Mouse (Mus musculus): ENCODE results near the gene Nckap5l. TPM values are rescaled to one million over a fixed set of nuclear protein-coding genes. Genes with fewer than 3 reads are reported as not detected.
A peak's percentile ranks its signal among the peaks of the same experiment; 100 is the strongest.

Gene Nckap5l
- total RNA-seq (2015) (4.0 and 9.7 TPM in 2 replicates), total RNA-seq (2017) (0.17 and 2.2 TPM in 2 replicates)

DNA sequence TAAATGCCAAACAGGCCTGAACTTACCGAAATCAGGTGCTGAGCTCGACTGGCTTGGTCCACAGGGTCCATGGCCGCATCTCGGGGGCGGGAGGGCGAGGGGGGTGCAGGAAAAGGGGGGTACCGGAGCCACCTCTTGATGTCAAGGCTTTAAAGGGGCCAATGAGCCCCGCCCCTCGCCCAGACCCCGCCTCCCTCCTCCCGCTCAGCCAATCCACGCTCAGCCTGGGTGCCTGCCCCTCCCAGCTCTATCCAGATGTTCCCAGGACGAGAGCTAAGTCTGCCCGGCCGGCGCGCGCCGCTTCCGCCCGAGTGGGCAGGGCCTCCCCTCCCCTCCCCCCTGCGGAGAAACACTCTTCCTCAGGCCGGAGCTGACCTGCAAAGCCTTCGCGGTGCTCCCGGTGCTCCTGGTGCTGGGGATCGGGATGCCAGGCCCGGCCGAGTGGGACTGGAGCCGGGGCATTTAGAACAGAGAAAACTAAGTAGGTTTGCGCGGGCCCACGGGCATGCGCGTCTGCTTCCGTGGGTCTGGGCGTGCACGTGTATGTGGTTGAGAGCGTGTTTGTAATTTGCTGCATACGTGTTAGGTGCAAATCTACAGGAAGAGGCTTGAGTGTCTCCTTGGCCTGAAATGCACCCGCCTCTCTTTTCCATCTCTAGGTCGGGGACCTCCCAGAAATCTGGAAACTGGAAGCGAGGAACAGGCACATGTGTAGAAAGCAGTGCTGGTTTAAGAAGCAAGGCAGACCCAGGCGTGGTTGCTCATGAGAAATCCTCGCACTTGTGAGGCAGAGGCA is at the start of gene Nckap5l:
Gene Nckap5l, minus strand, starts transcription at position 143 of the 796 bp plus-strand sequence.
- ATAC-seq (replicated peaks; ENCODE audit: poor library complexity): peak; percentile 98

GRCm38 (mm10) chr15:99505324-99506095 is 48.0 kb upstream of the Nckap5l start:
- no peak for ATAC-seq (replicated peaks; ENCODE audit: poor library complexity)

- no peak for ATAC-seq (replicated peaks; ENCODE audit: poor library complexity)
These were observed 45.7 kb upstream of the Nckap5l start for GRCm38 (mm10) chr15:99503256-99503655.

- ATAC-seq (replicated peaks; ENCODE audit: poor library complexity): no peak
These were observed 44.8 kb upstream of the Nckap5l start for GRCm38 (mm10) chr15:99502311-99502831.

- ATAC-seq (replicated peaks; ENCODE audit: poor library complexity): no peak
These were observed 44.0 kb upstream of the Nckap5l start for GRCm38 (mm10) chr15:99501292-99502260.

- ATAC-seq (replicated peaks; ENCODE audit: poor library complexity): peak; percentile 43
These were observed 42.8 kb upstream of the Nckap5l start for GRCm38 (mm10) chr15:99500320-99500719.

DNA sequence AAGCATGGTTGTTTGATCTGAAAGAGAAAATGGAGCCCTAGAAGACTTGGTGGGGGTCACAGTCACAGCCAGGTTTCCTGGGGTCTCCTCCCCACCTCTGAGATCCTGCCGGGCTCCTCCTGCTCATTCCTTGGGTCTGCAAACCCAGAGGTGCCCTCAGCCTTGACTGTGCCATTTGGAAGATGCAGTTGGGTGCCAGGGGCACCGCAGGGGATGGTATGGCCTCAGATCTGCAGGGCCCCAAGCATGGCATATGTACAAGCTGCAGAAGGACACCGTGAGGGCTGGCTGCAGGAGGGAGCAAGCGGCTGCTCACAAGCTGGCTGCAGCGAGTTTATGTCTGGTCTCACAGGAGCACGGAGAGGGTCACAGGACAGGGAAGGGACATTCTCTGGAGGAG is 42.2 kb upstream of the Nckap5l start:
- no peak for ATAC-seq (replicated peaks; ENCODE audit: poor library complexity)

GRCm38 (mm10) chr15:99498781-99499180 is 41.2 kb upstream of the Nckap5l start:
- ATAC-seq (replicated peaks; ENCODE audit: poor library complexity): no peak

DNA sequence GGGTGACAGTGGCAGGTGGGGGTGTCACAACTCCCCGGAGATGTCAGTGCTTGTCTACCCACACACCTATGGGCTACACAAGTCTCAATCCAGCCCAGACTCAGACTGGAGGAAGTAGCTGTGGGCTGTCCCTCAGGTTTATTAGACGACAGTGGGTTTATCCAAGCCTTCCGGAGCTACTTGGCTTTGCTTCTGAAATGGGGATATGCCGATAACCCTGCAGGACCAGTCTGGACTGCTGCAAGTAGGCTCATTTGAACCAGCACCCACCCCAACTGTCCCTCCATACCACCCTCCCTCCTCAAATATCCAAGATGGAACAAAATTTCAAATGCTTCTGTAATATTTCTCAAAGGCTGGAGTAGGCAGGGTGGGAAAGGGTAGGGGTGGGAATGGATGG is 40.8 kb upstream of the Nckap5l start:
- ATAC-seq (replicated peaks; ENCODE audit: poor library complexity): no peak

- peak; percentile 73 for ATAC-seq (replicated peaks; ENCODE audit: poor library complexity)
These were observed 40.1 kb upstream of the Nckap5l start for GRCm38 (mm10) chr15:99497527-99498242.

GRCm38 (mm10) chr15:99497061-99497460 is 39.5 kb upstream of the Nckap5l start:
- peak; percentile 62 for ATAC-seq (replicated peaks; ENCODE audit: poor library complexity)

- ATAC-seq (replicated peaks; ENCODE audit: poor library complexity): 0 out of 2 replicates have a peak, but pooled peaks have one; percentile 37
These were observed 27.2 kb upstream of the Nckap5l start for GRCm38 (mm10) chr15:99484745-99485144.

DNA sequence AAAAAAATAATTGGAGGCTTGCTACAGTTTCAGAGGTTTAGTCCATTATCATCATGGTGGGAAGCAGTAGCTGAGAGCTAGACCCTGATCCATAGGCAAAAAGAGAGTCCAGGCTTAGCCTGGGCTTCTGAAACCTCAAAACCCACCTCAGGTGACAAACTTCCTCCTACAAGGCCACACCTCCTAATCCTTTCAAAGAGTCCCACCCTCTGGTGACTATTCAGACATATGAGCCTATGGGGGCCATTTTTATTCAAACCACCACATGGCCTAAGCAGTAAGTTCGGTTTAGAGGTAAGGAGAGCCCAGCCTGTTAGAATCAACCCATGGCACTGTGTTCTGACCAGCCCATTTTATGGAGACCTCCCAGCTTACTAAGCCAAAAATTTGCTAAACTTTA is 18.3 kb upstream of the Nckap5l start:
- ATAC-seq (replicated peaks; ENCODE audit: poor library complexity): no peak

DNA sequence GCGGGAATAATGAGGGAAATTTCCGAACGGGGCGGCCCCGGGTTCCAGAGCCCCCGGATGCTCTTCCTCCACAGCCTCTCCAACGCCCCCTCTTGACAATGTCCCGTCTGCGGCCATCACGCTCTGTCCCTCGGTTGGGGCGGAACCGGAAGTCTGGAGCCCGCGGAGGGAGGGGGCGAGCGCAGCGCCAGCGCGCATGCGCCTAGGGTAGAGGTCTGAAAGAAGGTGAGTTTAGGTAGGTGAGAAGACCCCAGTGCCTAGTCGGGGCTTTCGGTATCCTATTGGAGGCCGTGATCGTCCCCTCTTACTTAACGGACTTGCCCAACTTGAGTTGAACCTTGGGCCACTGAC is 17.0 kb upstream of the Nckap5l start, which contains the start of gene Bcdin3d:
Gene Bcdin3d, minus strand, starts transcription at position 155 of the 351 bp plus-strand sequence.
- peak; percentile 88 for ATAC-seq (replicated peaks; ENCODE audit: poor library complexity)

GRCm38 (mm10) chr15:99473801-99474575 is 16.4 kb upstream of the Nckap5l start:
- peak; percentile 45 for ATAC-seq (replicated peaks; ENCODE audit: poor library complexity)

DNA sequence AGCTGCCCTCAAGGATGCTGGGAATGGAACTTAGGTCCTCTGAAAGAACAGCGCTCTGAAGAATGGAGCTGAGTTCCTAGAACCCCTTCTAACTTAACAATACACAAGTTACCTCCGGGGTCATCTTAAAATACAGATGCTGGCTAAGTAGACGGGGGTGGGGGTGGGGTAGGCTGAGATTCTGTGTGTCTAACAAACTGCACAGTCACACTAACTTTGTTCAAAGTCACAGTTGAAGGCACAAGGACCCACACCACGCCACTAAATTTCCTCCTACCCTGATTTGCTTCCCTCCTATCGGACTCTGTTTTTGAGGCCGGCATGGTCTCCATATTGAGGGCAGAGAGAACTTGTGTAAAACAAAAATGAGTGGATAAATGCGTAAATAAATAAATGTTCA is 15.4 kb upstream of the Nckap5l start:
- ATAC-seq (replicated peaks; ENCODE audit: poor library complexity): no peak

- no peak for ATAC-seq (replicated peaks; ENCODE audit: poor library complexity)
These were observed 14.1 kb upstream of the Nckap5l start for GRCm38 (mm10) chr15:99471677-99472063.

DNA sequence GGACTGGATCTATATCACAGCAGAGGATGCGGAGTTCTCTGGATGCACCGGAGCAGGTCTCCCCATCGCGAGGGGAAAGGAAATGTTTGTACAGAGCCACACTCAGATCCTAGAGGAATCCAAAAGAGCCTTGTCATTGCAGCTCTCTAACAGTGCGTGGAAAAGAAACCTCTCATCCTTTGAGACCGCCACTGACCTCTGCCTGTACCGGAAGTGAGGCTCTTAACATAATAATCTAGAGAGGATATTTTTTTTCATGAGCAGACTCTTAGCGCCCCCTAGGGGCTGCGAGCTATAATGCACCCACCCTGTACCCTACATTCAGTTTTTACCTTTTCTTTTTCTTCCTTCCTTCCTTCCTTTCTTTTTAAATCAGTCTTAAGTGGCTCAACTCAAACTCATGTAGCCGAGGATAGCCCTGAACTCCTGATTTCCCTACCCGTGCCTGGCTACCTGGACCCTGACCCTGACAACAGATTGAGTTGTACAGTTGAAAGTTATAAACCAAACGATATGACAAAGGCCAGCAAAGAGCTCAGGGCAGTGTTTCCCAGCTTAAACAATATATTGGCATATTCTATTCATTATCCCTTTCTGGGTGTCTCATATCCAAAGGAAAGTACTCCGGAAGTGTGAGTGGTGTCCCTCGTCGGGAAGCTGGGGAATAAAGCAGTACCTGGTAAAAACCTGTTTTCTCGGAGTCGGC is 13.6 kb upstream of the Nckap5l start:
- ATAC-seq (replicated peaks; ENCODE audit: poor library complexity): peak; percentile 24
